Mouse (Mus musculus) layer of hippocampus, adult 8-10 months (tissue): ENCODE measurements around the gene Fam161a. TPM values are rescaled to one million over a fixed set of nuclear protein-coding genes. Genes with fewer than 3 reads are reported as not detected.
"Not testable (repeated sequence)": the region's sequence is repeated elsewhere in the genome, so short reads cannot be mapped to it uniquely, and the experiment has no call there.

Experiments
- DNase-seq, 2 experiments: peaks; one replicate each; pipeline ENCODE4 v3.0.0; 2022; ENCODE audit warnings: low spot score in 2 of 2
- total RNA-seq, 4 experiments: library from RNA; stranded (reverse); gene quantifications; 2 replicates each; pipeline ENCODE4 v1.2.4; 2022

Fam161a gene
- total RNA-seq, 4 experiments from 2014 or later, result 4.1 to 5.6 (median 4.8) TPM

DNA sequence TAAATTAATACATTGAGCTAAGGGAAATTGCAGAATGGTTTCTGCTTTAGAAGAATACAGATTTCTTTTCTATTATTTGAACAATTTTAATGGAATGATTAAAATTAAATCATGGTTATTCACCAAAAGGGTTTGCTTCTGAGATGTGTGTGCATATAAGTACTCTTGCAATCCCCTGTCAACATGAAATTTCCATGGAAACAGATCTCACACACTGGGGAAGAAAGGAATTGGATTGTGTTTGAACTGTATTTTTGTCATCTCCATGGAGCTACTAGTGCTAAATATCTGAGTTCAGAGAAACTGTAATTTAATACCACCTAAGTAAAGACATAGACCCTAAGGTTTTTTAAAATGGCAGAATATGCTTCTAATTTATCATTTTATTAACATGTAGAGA is 42.3 kb downstream of the Fam161a start:
- DNase-seq, result no peak

GRCm38 (mm10) chr11:23052353-23052752 is 45.0 kb downstream of the Fam161a start:
- no peak for DNase-seq

- DNase-seq, result no peak
These were observed 55.8 kb downstream of the Fam161a start for GRCm38 (mm10) chr11:23063153-23063552.

- DNase-seq, result peak in 1 of 2 experiments; percentile 10
These were observed 56.5 kb downstream of the Fam161a start for GRCm38 (mm10) chr11:23063857-23064256.

- not testable (repeated sequence) for DNase-seq
These were observed 56.9 kb downstream of the Fam161a start for GRCm38 (mm10) chr11:23064276-23064675.

- DNase-seq, result no peak
These were observed 57.9 kb downstream of the Fam161a start for GRCm38 (mm10) chr11:23065167-23065668.

DNA sequence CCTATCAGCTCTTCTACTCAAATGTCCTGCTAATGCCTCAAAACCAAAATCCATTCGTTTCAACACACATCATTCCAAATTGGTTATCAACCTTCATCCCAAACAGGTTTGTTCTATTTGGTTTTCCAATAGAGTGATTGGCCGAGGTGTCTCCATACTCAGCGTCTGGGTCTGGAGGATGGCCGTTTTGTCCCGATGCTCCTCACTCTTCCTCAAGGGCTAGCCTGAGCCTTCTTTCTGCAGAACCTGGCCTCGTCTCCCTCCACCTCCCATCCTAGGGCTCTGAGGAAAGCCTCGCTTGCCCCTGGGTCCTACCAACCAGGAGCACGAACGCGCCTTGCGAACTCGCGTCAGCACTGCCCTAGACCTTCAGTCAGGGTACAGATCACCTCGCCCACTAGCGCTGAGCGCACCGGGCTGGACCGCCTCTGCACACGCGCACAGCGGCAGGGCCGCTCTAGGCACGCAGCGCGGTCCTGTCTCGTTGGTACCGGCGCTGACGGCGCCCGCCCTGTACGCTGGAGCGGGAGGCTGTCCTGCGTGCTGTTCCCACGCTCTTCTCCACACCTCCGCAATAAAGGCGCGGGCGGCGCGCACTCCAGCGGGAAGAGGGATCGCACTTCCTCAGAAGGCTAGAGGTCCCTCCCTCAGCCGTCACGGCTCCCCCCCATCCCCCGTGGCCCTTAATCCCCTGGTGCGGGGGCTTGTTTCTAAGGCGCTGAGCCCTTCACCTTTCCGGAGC is 60.2 kb downstream of the Fam161a start:
- DNase-seq, result peak; percentile 85 to 89

DNA sequence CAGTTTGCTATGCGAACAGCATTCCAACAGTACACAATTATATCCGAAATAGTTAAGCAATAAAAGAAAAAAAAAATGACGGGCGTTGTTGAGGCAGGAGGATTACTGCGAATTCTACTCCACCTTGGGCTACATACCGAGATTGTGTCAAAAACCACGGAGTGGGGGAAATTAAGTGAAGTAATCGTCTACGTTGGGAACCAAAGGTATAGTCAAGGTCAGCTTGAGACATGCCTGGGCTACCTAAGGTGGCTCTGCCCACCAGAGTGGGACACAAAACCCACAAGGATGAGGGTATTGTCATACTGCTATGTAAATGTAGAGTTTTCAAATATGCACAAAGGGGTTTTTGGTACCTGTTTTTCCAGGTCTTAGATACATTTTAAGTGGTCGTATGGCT is 60.9 kb downstream of the Fam161a start:
- no peak for DNase-seq

GRCm38 (mm10) chr11:23068986-23069385 is 61.7 kb downstream of the Fam161a start:
- DNase-seq, result not testable (repeated sequence)

DNA sequence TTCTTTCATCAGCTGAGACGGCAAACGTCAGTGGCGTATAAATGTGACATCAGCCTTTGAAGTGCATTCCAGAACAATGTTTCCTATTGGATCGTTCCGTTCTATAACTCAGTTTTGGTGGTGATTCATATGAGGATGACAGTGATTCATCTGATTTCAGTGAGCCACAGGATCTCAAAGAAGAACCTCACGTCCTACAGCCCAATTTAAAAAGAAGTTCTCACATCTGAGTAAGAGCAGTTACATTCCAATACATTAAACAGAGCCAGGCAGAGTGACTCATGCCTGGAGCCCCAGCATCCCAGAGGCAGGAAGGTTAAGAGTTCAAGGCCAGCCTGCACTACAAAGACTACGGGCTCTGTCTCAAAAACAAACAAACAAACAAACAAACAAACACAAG is 67.5 kb downstream of the Fam161a start:
- no peak for DNase-seq

GRCm38 (mm10) chr11:23078541-23078940 is 71.2 kb downstream of the Fam161a start:
- no peak for DNase-seq

Other genes starting within 250 kb of the Fam161a start
- 10 to 100 TPM; 11.8 to 14.8 (median 14.0) TPM for gene B3gnt2, start 146.6 kb upstream of the Fam161a start, total RNA-seq
- 10 to 100 TPM; 57.8 to 76.0 (median 69.8) TPM for gene Zrsr1, start 35.5 kb upstream of the Fam161a start, total RNA-seq
- 10 to 100 TPM in 2 of 4 experiments, 1 to 10 TPM in 2; 8.8 to 14.8 (median 10.3) TPM for gene Gm28048, start 25.4 kb upstream of the Fam161a start, total RNA-seq
- 10 to 100 TPM; 39.0 to 59.9 (median 56.6) TPM for gene Commd1, start 25.1 kb upstream of the Fam161a start, total RNA-seq
- gene Cct4, start 17.0 kb upstream of the Fam161a start, total RNA-seq, result 100 to 1,000 TPM in 2 of 4 experiments, 10 to 100 TPM in 2; 93.7 to 125 (median 110) TPM
- 10 to 100 TPM; 58.3 to 77.8 (median 67.6) TPM for gene Xpo1, start 248.5 kb downstream of the Fam161a start, total RNA-seq